Mouse (Mus musculus): ENCODE measurements around the gene Scml4. TPM values are rescaled to one million over a fixed set of nuclear protein-coding genes. Genes with fewer than 3 reads are reported as not detected.

Scml4 gene
- total and polyA plus RNA-seq, 3 experiments: 0.03 to 0.08 TPM; not detected in 1

DNA sequence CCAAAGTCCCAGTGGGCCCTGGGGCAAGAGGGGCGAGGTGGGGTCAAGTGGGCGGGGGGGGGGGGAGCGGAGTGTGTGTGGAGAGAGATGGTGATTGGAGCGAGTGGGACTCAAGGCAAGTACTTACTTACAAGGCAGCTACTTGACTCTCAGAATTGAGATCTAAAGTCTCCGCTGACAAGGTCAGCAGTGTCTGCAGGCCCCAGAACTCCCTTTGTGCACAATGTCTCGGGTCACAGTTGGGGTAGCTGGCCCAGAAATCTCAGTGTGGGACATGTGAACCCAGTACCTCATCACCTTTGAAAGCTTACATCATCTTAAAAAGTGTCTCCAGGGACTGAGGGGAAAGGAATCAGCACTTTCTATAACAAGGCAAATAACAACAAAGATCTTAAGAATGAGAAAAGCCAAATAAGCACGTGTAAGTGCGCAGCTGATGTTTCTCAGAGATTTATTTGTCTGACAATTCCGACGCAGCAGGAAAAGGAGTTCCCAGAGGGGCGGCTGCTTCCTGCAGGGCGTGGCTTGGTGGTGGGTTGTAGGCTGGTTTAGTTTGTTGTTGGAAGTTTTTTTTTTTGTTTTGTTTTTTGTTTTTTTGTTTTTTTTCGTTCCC is 142.0 kb downstream of the Scml4 start:
- Histone ChIP-seq H3K27me3 (ENCODE audit: control insufficient read depth in 1 of 2, insufficient read depth in 2 of 2, low read length in 2 of 2) (no peaks in the 10 kb centered on the region; a peak in 1 of 4 replicates), H3K27ac (ENCODE audit: control insufficient read depth, low read depth, low read length) (no peak overlapping the region), H3K4me1 (ENCODE audit: control insufficient read depth in 1 of 2, insufficient read depth in 2 of 2, low read length in 2 of 2) (no peaks in the 10 kb centered on the region), H3K4me3 (ENCODE audit: control insufficient read depth in 1 of 2, insufficient read depth in 1 of 2, low read depth in 2 of 2, low read length in 2 of 2) (no peak overlapping the region), H3K36me3 (ENCODE audit: control insufficient read depth in 1 of 2, insufficient read depth in 2 of 2, low read length in 2 of 2) (no peaks in the 10 kb centered on the region), H3K9me3 (replicated peaks; ENCODE audit: insufficient read depth, low read length) (no peaks in the 10 kb centered on the region), H3K9ac (ENCODE audit: control insufficient read depth, low read depth, low read length, poor library complexity, severe bottlenecking) (no peak overlapping the region), H3K79me2 (ENCODE audit: control insufficient read depth, insufficient read depth, low read length, poor library complexity) (no peaks in the 10 kb centered on the region)
- DNase-seq (ENCODE audit: low read depth, low spot score): no peak
- TF ChIP-seq ZNF384 (IDR thresholded peaks at IDR 0.05; ENCODE audit: low read depth, low read length) (no peak), ZKSCAN1 (IDR thresholded peaks at IDR 0.05; ENCODE audit: low read depth, low read length) (no peak), SIN3A (IDR thresholded peaks at IDR 0.05; ENCODE audit: low read length) (no peak), JUND (IDR thresholded peaks at IDR 0.05; ENCODE audit: low read depth, low read length) (no peak), UBTF (IDR thresholded peaks at IDR 0.05; ENCODE audit: borderline replicate concordance, insufficient read depth, low read depth, low read length) (no peak), MAZ (IDR thresholded peaks at IDR 0.05; ENCODE audit: low read depth, low read length) (no peak), CTCF (IDR thresholded peaks at IDR 0.05 in 2 of 3, conservative IDR thresholded peaks at IDR 0.05 in 1 of 3; ENCODE audit: control insufficient read depth in 1 of 3, insufficient read depth in 1 of 3, low read depth in 2 of 3, low read length in 3 of 3, poor library complexity in 1 of 3, severe bottlenecking in 1 of 3) (no peak), USF2 (IDR thresholded peaks at IDR 0.05; ENCODE audit: borderline replicate concordance in 1 of 2, insufficient read depth in 1 of 2, low read depth in 1 of 2, low read length in 2 of 2) (no peak), E2F4 (IDR thresholded peaks at IDR 0.05; ENCODE audit: borderline replicate concordance, low read depth, low read length) (no peak), SMC3 (IDR thresholded peaks at IDR 0.05; ENCODE audit: low read depth, low read length) (no peak), ZMIZ1 (IDR thresholded peaks at IDR 0.05; ENCODE audit: low read depth, low read length) (no peak), MYB (IDR thresholded peaks at IDR 0.05; ENCODE audit: low read depth, low read length) (no peak), RAD21 (IDR thresholded peaks at IDR 0.05; ENCODE audit: low read depth, low read length) (no peak), ETS1 (IDR thresholded peaks at IDR 0.05; ENCODE audit: low read depth, low read length) (no peak), ZC3H11A (IDR thresholded peaks at IDR 0.05; ENCODE audit: low read depth, low read length) (no peak), KAT2A (conservative IDR thresholded peaks at IDR 0.05; ENCODE audit: low read depth, low read length) (no peak), GABPA (IDR thresholded peaks at IDR 0.05; ENCODE audit: low read depth, low read length) (no peak)

DNA sequence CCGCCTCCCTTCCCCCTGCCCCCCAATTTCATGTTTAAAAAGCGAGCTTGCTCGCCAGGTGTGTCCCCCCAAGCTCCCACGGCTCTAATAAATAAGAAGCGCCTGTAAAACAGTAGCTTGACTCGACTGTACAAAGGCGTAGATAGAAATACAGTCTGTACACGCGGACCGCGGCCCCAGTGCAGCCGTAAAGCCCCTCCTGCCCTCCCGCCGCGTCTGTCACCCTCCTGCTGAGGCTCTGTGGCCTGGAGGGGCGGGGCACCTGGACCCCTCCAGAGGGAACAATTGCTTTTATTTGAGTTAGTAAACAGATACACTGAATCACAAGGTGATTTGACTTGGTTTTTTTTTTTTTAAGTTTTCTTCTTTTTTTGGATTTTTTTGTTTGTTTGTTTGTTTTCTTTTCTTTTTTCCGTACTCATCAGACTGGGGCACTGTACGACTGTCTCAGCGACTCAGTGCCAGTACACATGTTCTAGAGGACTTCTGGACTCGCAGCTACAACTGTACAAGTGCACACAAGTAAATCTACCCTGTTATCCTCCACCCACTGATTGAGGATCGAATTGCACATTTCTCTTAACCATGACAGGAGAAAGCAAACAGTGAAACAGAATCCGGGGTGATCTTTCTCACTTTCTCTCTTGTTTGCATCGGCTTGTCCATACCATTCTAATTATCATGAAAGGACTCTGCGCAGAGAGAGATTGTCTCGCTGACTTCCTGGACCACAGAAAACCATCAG is 142.7 kb downstream of the Scml4 start:
- Histone ChIP-seq H3K4me1 (ENCODE audit: control insufficient read depth in 1 of 2, insufficient read depth in 2 of 2, low read length in 2 of 2) (no peaks in the 10 kb centered on the region), H3K36me3 (ENCODE audit: control insufficient read depth in 1 of 2, insufficient read depth in 2 of 2, low read length in 2 of 2) (no peaks in the 10 kb centered on the region), H3K9ac (ENCODE audit: control insufficient read depth, low read depth, low read length, poor library complexity, severe bottlenecking) (no peak overlapping the region), H3K27ac (ENCODE audit: control insufficient read depth, low read depth, low read length) (no peak overlapping the region), H3K79me2 (ENCODE audit: control insufficient read depth, insufficient read depth, low read length, poor library complexity) (no peaks in the 10 kb centered on the region), H3K9me3 (replicated peaks; ENCODE audit: insufficient read depth, low read length) (no peaks in the 10 kb centered on the region), H3K27me3 (ENCODE audit: control insufficient read depth in 1 of 2, insufficient read depth in 2 of 2, low read length in 2 of 2) (no peaks in the 10 kb centered on the region; a peak in 1 of 4 replicates), H3K4me3 (ENCODE audit: control insufficient read depth in 1 of 2, insufficient read depth in 1 of 2, low read depth in 2 of 2, low read length in 2 of 2) (no peak overlapping the region)
- DNase-seq (ENCODE audit: low read depth, low spot score): no peak
- no peak for TF ChIP-seq TAL1 (IDR thresholded peaks at IDR 0.05; ENCODE audit: low read length)
- TF ChIP-seq MEF2A (IDR thresholded peaks at IDR 0.05; ENCODE audit: extremely low read depth, insufficient replicate concordance, low read depth, low read length, poor library complexity, severe bottlenecking): no peak
- no peak for TF ChIP-seq CHD1 (IDR thresholded peaks at IDR 0.05; ENCODE audit: low read depth, low read length)
- no peak for TF ChIP-seq NRF1 (IDR thresholded peaks at IDR 0.05; ENCODE audit: insufficient read depth, low read depth, low read length, poor library complexity, severe bottlenecking)
- no peak for TF ChIP-seq E2F4 (IDR thresholded peaks at IDR 0.05; ENCODE audit: borderline replicate concordance, low read depth, low read length)
- no peak for TF ChIP-seq UBTF (IDR thresholded peaks at IDR 0.05; ENCODE audit: borderline replicate concordance, insufficient read depth, low read depth, low read length)
- no peak for TF ChIP-seq USF2 (IDR thresholded peaks at IDR 0.05; ENCODE audit: borderline replicate concordance in 1 of 2, insufficient read depth in 1 of 2, low read depth in 1 of 2, low read length in 2 of 2)
- TF ChIP-seq POLR2AphosphoS5 (IDR thresholded peaks at IDR 0.05; ENCODE audit: borderline replicate concordance, low read depth, low read length): no peak
- no peak for TF ChIP-seq SMC3 (IDR thresholded peaks at IDR 0.05; ENCODE audit: low read depth, low read length)
- no peak for TF ChIP-seq ZC3H11A (IDR thresholded peaks at IDR 0.05; ENCODE audit: low read depth, low read length)
- no peak for TF ChIP-seq EP300 (IDR thresholded peaks at IDR 0.05; ENCODE audit: low read depth in 1 of 2, low read length in 2 of 2)
- no peak for TF ChIP-seq ETS1 (IDR thresholded peaks at IDR 0.05; ENCODE audit: low read depth, low read length)
- no peak for TF ChIP-seq MAFK (IDR thresholded peaks at IDR 0.05; ENCODE audit: borderline replicate concordance, low read depth, low read length)
- TF ChIP-seq BHLHE40 (IDR thresholded peaks at IDR 0.05; ENCODE audit: borderline replicate concordance, low read depth, low read length): no peak
- TF ChIP-seq HCFC1 (IDR thresholded peaks at IDR 0.05; ENCODE audit: low read depth, low read length): no peak
- TF ChIP-seq CHD2 (IDR thresholded peaks at IDR 0.05; ENCODE audit: low read length): no peak

All from MEL (cell line).